Mouse (Mus musculus) right cerebral cortex, postnatal 10 days (tissue): ENCODE data around the gene Cox17.

Experiments
- DNase-seq, 2 experiments: peaks; one replicate each; pipeline ENCODE4 v3.0.0; 2021; ENCODE audit warnings: low spot score in 2 of 2

Cox17 gene

DNA sequence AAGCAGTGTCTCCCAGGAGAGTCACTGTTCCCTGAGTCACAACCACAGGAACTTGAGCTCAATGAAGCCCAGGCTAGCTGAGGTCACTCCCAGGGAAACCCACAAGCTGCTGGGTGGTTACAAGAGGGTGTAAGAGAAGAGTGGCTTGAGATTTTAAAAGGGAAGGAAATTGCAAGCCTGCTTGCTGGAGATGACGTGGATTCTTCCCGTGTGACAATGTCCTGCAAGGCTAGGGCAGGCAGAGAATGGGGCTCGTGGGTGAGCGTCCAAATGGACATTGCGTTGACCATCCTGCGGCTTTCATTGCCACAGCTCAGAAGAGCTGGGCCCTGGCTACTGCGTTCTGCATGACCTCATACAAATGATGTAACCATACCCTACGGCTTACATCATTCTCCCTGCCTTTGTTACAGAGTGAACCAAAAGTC is 47.4 kb downstream of the Cox17 start:
- no peak for DNase-seq

DNA sequence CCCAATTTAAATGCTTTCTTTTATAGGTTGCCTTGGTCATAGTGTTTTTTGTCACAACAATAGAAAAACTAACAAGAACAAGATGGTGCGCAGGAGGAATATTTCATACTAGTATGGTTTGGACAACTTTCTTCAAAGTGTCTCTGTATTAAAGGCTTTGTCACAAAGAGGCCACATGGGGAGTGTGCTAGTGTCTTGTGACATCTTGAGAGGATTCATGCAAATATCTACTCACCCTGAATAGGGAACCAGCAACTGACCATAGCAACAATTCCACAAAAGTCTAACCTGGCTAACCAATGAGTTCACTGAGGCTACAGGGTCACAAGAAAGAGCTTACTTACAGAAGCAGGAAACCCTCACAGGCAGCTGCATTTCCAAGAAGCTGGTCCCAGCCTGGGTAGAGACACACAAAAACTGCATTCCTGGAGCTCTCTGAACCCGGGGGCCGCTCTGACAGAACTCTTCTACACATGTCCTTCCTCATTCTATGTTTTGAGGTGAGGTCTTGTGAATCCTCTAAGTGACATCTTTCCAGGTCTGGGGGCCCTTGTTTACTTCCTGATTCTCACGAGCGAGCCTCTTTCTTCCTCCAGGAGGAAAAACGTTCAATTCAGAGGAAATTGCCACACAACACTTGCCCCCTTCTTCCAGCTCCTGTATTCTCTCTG is 48.4 kb downstream of the Cox17 start:
- no peak for DNase-seq

GRCm38 (mm10) chr16:38396155-38396554 is 49.4 kb downstream of the Cox17 start:
- peak in 1 of 2 experiments; percentile 60 for DNase-seq

DNA sequence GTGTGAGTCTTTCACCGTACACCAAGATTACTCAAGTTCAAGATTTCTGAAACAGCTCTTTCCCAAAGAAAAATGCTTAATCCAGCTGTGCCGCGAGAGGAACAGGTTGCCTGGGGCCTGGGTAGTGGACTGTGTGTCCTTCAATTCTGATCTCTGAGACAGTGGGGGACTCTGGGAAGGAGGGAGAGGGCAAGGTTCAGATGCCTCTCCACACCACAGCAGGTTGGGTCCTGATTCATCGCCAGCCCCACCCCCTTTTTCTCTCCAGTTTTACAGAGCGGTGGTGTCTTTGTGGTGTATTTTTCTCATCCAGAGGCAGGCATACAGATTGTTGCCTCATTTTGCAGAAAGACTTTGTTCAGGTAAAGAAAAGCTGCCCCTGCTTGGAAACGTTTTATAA is 51.5 kb downstream of the Cox17 start:
- no peak for DNase-seq

- DNase-seq = no peak
Measured at GRCm38 (mm10) chr16:38399076-38399475, 52.3 kb downstream of the Cox17 start.

- DNase-seq = peak; percentile 71 to 77
Measured at GRCm38 (mm10) chr16:38399531-38400231, 52.9 kb downstream of the Cox17 start.

DNA sequence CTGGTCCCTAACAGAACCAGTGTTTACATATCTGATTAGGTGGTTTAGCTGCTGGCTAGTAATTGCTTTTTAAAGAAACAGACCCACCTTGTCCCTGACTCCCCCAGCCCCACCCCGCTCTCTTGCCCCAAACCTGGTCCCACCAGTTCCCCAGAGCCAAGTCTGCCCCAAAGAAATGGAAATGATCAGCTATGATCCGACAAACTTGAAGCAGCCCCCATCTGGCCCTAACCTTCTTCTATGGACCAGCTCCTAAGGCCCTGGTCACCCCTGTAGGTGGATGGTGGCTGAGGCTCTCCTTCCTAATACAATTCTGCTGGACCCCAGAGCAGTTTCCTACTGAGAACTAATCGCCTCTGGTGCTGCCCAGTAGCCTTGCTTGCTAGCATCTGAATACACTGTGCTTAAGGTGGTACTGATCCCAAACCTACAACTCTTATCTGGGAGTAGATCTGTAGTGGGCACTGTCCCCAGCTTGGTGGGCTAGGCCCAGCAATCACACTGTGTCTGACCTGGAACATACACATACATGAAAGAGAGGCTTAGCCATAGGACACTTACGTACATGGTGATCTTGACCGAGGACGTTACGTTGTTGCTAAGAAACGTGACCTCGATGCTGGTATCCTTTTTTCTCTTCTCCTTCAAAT is 53.6 kb downstream of the Cox17 start:
- no peak for DNase-seq

DNA sequence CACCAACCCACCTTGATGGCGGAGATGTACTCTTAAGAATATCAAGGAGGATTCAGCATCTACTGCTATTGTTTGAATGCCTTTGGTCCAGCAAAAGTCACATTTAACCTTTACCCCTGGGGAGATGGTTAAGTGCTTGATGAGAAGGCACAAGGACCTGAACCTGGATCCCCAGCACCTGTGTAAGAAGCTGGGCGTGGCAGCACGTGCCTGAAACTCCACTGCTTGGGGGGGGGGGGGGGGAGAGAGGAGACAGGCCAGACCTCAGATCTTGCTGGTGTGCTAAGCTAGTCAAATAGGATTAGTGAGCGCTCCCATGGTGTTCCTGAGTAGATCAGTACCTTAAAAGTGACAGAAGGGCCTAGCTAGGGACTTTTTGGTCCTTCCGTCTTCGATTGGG is 54.7 kb downstream of the Cox17 start:
- no peak for DNase-seq
